Mouse (Mus musculus): Measurements from ENCODE around the gene Itfg2.
"Not testable (repeated sequence)": the region's sequence is repeated elsewhere in the genome, so short reads cannot be mapped to it uniquely, and the experiment has no call there.

Itfg2 gene

GRCm38 (mm10) chr6:128383752-128384151 is 41.0 kb downstream of the Itfg2 start:
- peak; percentile 18 for DNase-seq (ENCODE audit: low spot score)

- DNase-seq (ENCODE audit: low spot score), result no peak
These were observed 43.5 kb downstream of the Itfg2 start for GRCm38 (mm10) chr6:128381254-128381653.

- DNase-seq (ENCODE audit: low spot score), result not testable (repeated sequence)
These were observed 44.0 kb downstream of the Itfg2 start for GRCm38 (mm10) chr6:128380594-128381167.

- no peak for DNase-seq (ENCODE audit: low spot score)
These were observed 45.1 kb downstream of the Itfg2 start for GRCm38 (mm10) chr6:128379636-128380035.

GRCm38 (mm10) chr6:128376371-128377085 is 48.2 kb downstream of the Itfg2 start:
- DNase-seq (ENCODE audit: low spot score), result no peak

- DNase-seq (ENCODE audit: low spot score), result no peak
These were observed 49.5 kb downstream of the Itfg2 start, which contains the start of the genes Tex52 and Gm44596 for GRCm38 (mm10) chr6:128375192-128375591. Gene Tex52, plus strand, starts transcription at chr6:128375456. Gene Gm44596, plus strand, starts transcription at chr6:128375503.

- no peak for DNase-seq (ENCODE audit: low spot score)
These were observed 54.7 kb downstream of the Itfg2 start for GRCm38 (mm10) chr6:128370040-128370439.

GRCm38 (mm10) chr6:128366466-128366865 is 58.3 kb downstream of the Itfg2 start:
- DNase-seq (ENCODE audit: low spot score), result no peak

GRCm38 (mm10) chr6:128364721-128365120 is 60.0 kb downstream of the Itfg2 start:
- DNase-seq (ENCODE audit: low spot score), result no peak

- DNase-seq (ENCODE audit: low spot score), result no peak
These were observed 61.5 kb downstream of the Itfg2 start for GRCm38 (mm10) chr6:128363007-128363825.

GRCm38 (mm10) chr6:128362381-128363006 is 62.2 kb downstream of the Itfg2 start, which contains the start of the genes Rhno1 and Foxm1:
Gene Rhno1, minus strand, starts transcription at chr6:128362911.
Gene Foxm1, plus strand, starts transcription at chr6:128362967.
- peak; percentile 76 for DNase-seq (ENCODE audit: low spot score)

- no peak for DNase-seq (ENCODE audit: low spot score)
These were observed 62.8 kb downstream of the Itfg2 start for GRCm38 (mm10) chr6:128361901-128362300.
